8 mouse cellular contexts compared by ENCODE assay signal in genomic region chr13:93499973-93500633, GRCm38 (mm10). TPM values are rescaled to one million over a fixed set of nuclear protein-coding genes. Genes with fewer than 3 reads are reported as not detected.
DNase-seq lines count a peak whose midpoint lies in the region; ATAC-seq and TF ChIP-seq lines count a peak whose summit lies in the region.

No protein-coding gene starts in this region.

- peak overlapping the region; percentile 99 for H3K4me3 ChIP-seq in liver, adult 2 months (ENCODE audit: insufficient read depth, low read depth, low read length)
- peak overlapping the region; percentile 99 for H3K4me3 ChIP-seq in cortical plate, adult 2 months (ENCODE audit: insufficient read depth, low read length)
- H3K4me3 ChIP-seq in intestine, embryonic 14.5 days (ENCODE audit: low read depth, low read length), result peak overlapping the region; percentile 92
- peak overlapping the region; percentile 69 for H3K4me3 ChIP-seq in myocyte

- H3K4me2 ChIP-seq in intestine, embryonic 14.5 days (ENCODE audit: low read length), result peak overlapping the region; percentile 83
- H3K4me2 ChIP-seq in myocyte (ENCODE audit: low read depth), result peak overlapping the region; percentile 78

- H3K9me3 ChIP-seq in intestine, embryonic 14.5 days (ENCODE audit: control insufficient read depth, low read length), result no peaks in the 10 kb centered on the region

- no peaks in the 10 kb centered on the region; the same call in 1 of the 2 replicates for H3K36me3 ChIP-seq in liver, adult 2 months (ENCODE audit: control insufficient read depth, insufficient read depth, low read length)
- H3K36me3 ChIP-seq in intestine, embryonic 14.5 days (ENCODE audit: control insufficient read depth, insufficient read depth, low read length), result no peaks in the 10 kb centered on the region
- H3K36me3 ChIP-seq in myocyte (ENCODE audit: control insufficient read depth, insufficient read depth), result no peaks in the 10 kb centered on the region

- 10% methylated on average over 12 of the region's 12 CpGs for WGBS in liver, adult 2 months
- WGBS in intestine, embryonic 14.5 days, result 8% methylated on average over 12 of the region's 12 CpGs

- H3K27me3 ChIP-seq in liver, adult 2 months (ENCODE audit: control insufficient read depth, insufficient read depth, low read length), result no peaks in the 10 kb centered on the region
- H3K27me3 ChIP-seq in intestine, embryonic 14.5 days (replicated peaks; ENCODE audit: control insufficient read depth, insufficient read depth, low read length), result no peaks in the 10 kb centered on the region
- H3K27me3 ChIP-seq in myocyte (ENCODE audit: control insufficient read depth, insufficient read depth, insufficient read length), result no peaks in the 10 kb centered on the region

- H3K27ac ChIP-seq in liver, adult 2 months (replicated peaks; ENCODE audit: insufficient read depth, low read depth, low read length), result peak overlapping the region; percentile 86
- H3K27ac ChIP-seq in cortical plate, adult 2 months (ENCODE audit: insufficient read depth, low read length), result peak overlapping the region; percentile 92
- H3K27ac ChIP-seq in intestine, embryonic 14.5 days (ENCODE audit: low read depth), result peak overlapping the region; percentile 96

- 0 out of 2 replicates have a peak, but pooled peaks have one; percentile 5 for TF ChIP-seq POLR2A in liver, adult 2 months (IDR thresholded peaks at IDR 0.05; ENCODE audit: extremely low read depth, insufficient read depth, low read length)
- no peak for TF ChIP-seq POLR2A in cortical plate, adult 2 months (IDR thresholded peaks at IDR 0.05; ENCODE audit: extremely low read depth, insufficient read depth, low read length)
- TF ChIP-seq POLR2A in myocyte (IDR thresholded peaks at IDR 0.05; ENCODE audit: insufficient read length, low read depth), result peak; percentile 3

- H3ac ChIP-seq in myocyte (ENCODE audit: control insufficient read depth, insufficient read length), result peak overlapping the region; percentile 34

- TF ChIP-seq CTCF in liver, adult 2 months (IDR thresholded peaks at IDR 0.05; ENCODE audit: low read depth, low read length), result no peak
- TF ChIP-seq CTCF in cortical plate, adult 2 months (IDR thresholded peaks at IDR 0.05; ENCODE audit: extremely low read depth, insufficient read depth, low read length), result no peak

- H3K9ac ChIP-seq in liver, adult 2 months (ENCODE audit: low read depth, low read length), result peak overlapping the region; percentile 78
- H3K9ac ChIP-seq in intestine, embryonic 14.5 days (ENCODE audit: low read length), result peak overlapping the region; percentile 67

- no peak for ATAC-seq in intestine, embryonic 14.5 days (replicated peaks; ENCODE audit: low FRiP score, low TSS enrichment, low read depth)

- peaks cover 4% of the 10 kb centered on the region for H3K4me1 ChIP-seq in liver, adult 2 months (ENCODE audit: control insufficient read depth, insufficient read depth, low read length)
- peaks cover 4% of the 10 kb centered on the region for H3K4me1 ChIP-seq in cortical plate, adult 2 months (ENCODE audit: control insufficient read depth, insufficient read depth, low read length)
- H3K4me1 ChIP-seq in intestine, embryonic 14.5 days (replicated peaks; ENCODE audit: control insufficient read depth, insufficient read depth, low read length), result peaks cover 20% of the 10 kb centered on the region

- peaks cover 10% of the 10 kb centered on the region; the same call in 1 of the 2 replicates for H3K79me2 ChIP-seq in liver, adult 2 months (ENCODE audit: control insufficient read depth, insufficient read depth, low read length)
- H3K79me2 ChIP-seq in myocyte (ENCODE audit: control insufficient read depth, insufficient read depth), result peaks cover 27% of the 10 kb centered on the region

- no peak for DNase-seq in liver, adult 2 months (ENCODE audit: extremely low read depth, low read depth, low spot score)
- no peak for DNase-seq in liver
- DNase-seq in intestine, embryonic 14.5 days (ENCODE audit: low spot score), result no peak
- no peak for DNase-seq in right cerebral cortex, postnatal 14 days
- DNase-seq in cerebellum, adult 8-10 months, result no peak
- DNase-seq in embryo, embryonic 11 days, result no peak

TF ChIP-seq in myocyte, 11 proteins besides CTCF, POLR2A, EP300 and RAD21:
- TF ChIP-seq REST (IDR thresholded peaks at IDR 0.05; ENCODE audit: insufficient read depth, insufficient read length) (no peak), SRF (IDR thresholded peaks at IDR 0.05; ENCODE audit: control insufficient read depth, insufficient read length, low read depth) (no peak), TCF12 (IDR thresholded peaks at IDR 0.05; ENCODE audit: insufficient read depth, poor library complexity, severe bottlenecking) (no peak), CEBPB (IDR thresholded peaks at IDR 0.05; ENCODE audit: insufficient read depth, poor library complexity, severe bottlenecking) (no peak), TCF3 (IDR thresholded peaks at IDR 0.05; ENCODE audit: insufficient read length, low read depth) (no peak), USF1 (IDR thresholded peaks at IDR 0.05; ENCODE audit: low read depth) (no peak), E2F4 (IDR thresholded peaks at IDR 0.05; ENCODE audit: insufficient read depth) (no peak), MYOD1 (IDR thresholded peaks at IDR 0.05; ENCODE audit: control insufficient read depth in 1 of 3, insufficient read length in 2 of 3, low read depth in 2 of 3) (no peak), POLR2AphosphoS2 (IDR thresholded peaks at IDR 0.05; ENCODE audit: insufficient read length, low read depth) (no peak), MAX (IDR thresholded peaks at IDR 0.05; ENCODE audit: low read depth) (no peak), MYOG (IDR thresholded peaks at IDR 0.05; ENCODE audit: control insufficient read depth in 1 of 3, insufficient read depth in 1 of 3, insufficient read length in 2 of 3, low read depth in 2 of 3) (no peak)

RNA-seq across cellular contexts. Expression of gene Jmy, which starts 0.5 kb away (rescaled TPM):
- total RNA-seq in liver, adult 2 months (2014; rRNA removed), result 7.1 and 9.1 TPM in 2 replicates
- polyA plus RNA-seq in liver, adult 2 months (2012; rRNA removed), result 3.3 and 3.7 TPM in 2 replicates
- polyA plus RNA-seq in cortical plate, adult 2 months (2012; rRNA removed), result 14.1 and 14.2 TPM in 2 replicates
- 5.5 and 6.1 TPM in 2 replicates for polyA plus RNA-seq in intestine, embryonic 14.5 days (2014; fragmentation: Nextera tagmentation; extraction: Ambion mirVana)
- polyA plus RNA-seq in myocyte (2012; fragmentation: generic; extraction: Trizol), result 4.1 TPM
